Mouse (Mus musculus) layer of hippocampus, adult 11-12 months (tissue): ENCODE results near the gene Cnnm4.

Source experiments
- DNase-seq: peaks from one replicate; pipeline ENCODE4 v3.0.0; 2022; ENCODE audit warnings: low spot score

Cnnm4 gene

DNA sequence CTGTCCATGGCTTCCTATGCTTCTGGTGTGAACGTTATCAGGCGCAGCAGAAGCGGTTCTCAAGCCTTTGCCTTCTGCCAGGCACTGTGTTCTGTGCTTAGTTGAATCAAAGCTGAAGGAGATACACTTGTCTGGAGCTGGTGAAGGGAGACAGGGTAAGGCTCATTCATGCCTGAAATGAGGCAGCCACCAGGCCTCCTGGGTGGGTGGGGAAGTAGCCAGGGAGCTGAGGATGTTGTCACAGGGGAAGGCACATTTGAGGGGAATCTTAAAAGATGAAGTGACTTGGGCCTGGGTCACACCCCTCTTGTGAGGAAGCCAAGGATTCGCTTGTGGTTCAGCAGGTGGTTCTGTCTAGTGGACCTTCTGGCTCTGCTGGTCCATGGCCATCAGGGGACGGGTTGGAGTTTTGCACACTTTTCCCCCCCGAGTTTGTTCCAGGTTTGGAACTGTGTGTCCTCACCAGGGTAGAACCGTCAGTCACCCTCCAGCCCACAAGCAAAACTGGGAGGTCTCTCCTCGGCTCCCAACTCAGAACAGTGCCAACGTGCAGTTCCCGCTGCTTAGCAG is 1.9 kb downstream of the Cnnm4 start:
- no peak for DNase-seq

- DNase-seq: no peak
These were observed 3.2 kb downstream of the Cnnm4 start for GRCm38 (mm10) chr1:36474646-36475045.

DNA sequence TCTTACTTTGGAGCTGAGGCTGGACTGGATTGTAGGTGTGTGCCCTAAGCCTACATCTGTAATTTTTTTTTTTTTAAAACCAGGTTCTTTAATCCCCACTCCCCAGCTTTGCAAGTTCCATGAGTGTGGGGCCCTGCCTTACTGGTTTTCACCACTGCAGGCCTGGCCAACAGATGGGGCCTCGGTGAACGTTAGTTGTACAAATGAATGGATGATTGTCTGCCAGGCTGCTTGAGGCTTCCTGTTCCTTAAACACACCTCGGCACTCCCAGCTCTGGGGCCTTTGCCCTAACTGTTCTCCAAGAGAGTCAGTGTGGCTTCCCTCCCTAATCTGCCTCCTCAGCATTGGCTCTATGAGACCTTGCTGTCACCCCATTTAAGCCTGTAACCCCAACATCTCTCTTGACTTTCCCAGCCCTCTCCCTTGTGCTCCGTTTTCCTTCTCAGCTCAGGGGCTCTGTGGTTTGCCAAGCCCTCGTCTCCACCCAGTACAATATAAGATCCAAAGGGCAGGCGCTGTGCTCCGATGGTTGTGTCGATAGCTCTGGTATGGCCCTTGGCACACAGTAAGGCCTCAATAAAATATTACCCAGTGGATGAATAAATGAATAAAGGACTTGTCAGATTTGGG is 4.2 kb downstream of the Cnnm4 start:
- DNase-seq: no peak

GRCm38 (mm10) chr1:36476426-36476825 is 5.0 kb downstream of the Cnnm4 start:
- DNase-seq: no peak

DNA sequence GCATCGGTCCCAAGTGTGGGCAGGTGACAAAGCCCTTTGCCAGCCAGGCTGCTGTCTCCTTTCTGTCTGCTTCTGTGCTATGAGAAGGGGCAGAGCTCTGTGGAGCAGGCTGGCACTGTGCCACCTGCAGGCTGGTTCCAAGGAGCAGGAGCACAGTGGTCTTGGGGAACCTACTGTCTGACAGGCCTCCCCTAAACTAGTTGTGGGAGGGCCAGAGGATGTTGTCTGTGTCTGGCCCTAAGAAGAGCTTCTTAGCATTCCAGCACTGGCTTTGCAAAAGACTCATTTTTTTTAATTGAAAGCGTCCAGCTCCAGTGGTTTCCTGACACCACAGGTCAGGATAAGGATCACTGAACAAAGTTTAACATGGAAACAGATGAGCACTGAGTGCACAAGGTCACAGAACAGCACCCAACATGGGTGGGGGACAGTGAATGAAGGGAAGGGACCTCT is 6.9 kb downstream of the Cnnm4 start:
- DNase-seq: no peak

DNA sequence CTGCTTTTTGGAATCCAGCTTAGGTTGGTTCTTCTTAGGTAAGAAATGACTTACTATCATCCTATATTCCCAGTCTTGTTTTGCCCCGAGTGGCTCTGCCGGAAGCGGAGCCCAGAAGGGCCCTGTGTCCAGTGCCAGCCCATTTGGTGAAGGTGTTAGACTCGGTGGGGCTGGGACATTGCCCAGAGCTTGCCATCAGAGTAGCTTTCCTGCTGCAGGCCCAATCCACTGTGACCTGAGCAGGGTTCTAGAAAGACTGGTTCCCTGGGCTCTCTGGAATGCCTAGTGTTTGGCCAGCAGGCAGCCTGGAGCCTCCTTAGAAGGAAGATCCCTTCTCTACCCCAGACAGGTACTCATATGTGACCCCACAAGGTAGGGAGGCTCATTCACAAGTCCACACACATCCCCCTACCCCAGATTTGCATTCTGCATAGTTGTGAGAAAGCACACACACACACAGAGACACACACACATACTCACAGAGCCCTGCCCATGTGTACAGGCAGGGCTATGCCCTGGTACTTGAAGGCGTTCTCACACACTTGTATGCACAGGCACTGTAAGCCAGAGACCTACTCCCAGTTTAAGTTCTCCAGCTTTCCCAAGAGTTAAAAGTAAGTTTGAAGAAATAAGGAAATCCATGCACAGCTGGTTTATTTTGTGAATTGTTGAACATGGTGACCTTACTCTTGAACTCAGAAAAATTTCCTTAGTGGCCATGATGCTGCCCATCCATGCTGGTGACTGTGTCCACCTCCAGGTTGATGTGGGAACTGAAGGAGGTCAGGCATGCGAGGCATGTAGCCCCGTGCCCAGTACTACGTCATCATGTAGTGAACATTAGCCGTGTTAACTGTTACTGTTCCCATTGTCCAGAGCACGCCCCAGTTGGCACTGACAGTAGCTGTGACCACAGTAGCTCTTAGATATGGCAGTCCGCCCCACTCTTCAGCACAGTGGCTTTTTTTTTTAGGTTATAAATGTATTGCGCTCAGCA is 8.8 kb downstream of the Cnnm4 start:
- no peak for DNase-seq

DNA sequence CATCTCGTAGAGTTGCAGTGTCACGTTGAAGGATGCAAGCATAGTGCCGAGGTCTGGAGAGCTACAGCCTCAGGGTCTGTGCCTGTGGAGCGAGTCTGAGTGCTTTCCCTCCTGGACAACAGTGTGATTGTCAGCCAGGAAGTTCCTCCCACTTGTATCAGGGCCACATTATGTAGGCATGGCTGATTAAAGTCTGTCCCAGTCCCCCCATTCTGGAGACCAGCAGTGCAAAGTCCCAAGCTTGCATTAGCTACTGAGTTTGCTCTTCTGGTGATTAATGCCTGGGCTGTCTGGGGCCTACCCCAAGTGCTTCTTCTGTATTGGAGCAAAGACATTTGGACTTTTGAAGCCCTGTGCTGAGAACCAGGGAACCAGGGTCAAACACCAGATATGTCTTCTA is 12.4 kb downstream of the Cnnm4 start:
- DNase-seq: no peak

DNA sequence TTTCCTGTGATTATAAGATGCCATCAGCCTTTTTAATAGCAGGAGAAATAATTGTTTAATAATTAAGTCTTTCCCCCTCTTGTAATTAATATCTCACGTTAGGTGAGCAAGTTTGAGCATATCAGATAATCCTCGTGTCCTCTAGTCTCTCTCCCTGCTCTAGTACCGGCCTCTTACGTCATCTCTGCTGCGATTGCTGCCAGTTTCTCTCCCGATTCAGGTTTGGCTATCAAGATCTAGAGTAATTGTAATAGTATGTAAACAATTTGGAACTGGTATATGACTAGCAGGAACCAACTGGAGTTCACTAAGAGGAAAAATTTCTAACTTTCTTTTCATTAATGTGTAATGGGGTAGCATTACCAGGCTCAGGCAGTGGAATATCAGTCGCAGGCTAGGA is 13.7 kb downstream of the Cnnm4 start:
- no peak for DNase-seq

DNA sequence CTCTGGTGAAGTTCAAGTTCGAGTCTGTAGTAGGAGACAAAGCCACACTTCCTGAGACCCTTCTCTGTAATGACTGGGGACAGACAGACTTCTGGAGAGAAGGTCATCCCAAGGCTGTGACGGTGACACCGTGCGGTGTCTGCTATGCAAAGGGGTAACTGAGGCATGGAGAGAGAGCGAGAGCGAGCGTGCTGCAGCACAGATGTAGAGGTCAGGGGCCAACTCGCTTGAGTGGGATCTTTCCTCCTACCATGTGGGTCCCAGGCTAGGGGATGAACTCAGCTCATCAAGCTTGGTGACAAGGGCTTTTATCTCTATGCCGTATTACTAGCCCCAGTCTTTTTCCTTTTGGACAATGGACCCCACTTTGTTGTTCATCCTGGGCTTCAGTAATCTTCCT is 15.7 kb downstream of the Cnnm4 start:
- no peak for DNase-seq

DNA sequence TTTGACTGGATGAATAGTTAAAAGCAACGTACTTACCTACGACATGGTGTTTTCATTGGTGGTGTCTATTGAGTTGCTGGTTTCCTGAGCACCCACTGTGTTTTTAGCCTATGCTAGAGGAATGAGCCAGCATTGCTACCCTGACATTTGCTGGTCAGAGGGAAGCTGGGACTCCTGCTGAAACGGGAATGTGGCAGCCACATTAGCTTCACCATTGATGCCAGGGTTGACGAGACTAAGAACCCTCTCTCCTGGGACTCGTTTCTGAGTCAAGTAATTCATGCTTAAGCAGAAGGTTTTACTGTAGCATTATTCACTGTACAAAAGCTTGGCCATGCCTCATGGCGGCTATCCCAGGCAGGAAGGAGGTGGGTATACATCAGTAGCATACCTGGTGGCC is 18.2 kb downstream of the Cnnm4 start:
- no peak for DNase-seq

DNA sequence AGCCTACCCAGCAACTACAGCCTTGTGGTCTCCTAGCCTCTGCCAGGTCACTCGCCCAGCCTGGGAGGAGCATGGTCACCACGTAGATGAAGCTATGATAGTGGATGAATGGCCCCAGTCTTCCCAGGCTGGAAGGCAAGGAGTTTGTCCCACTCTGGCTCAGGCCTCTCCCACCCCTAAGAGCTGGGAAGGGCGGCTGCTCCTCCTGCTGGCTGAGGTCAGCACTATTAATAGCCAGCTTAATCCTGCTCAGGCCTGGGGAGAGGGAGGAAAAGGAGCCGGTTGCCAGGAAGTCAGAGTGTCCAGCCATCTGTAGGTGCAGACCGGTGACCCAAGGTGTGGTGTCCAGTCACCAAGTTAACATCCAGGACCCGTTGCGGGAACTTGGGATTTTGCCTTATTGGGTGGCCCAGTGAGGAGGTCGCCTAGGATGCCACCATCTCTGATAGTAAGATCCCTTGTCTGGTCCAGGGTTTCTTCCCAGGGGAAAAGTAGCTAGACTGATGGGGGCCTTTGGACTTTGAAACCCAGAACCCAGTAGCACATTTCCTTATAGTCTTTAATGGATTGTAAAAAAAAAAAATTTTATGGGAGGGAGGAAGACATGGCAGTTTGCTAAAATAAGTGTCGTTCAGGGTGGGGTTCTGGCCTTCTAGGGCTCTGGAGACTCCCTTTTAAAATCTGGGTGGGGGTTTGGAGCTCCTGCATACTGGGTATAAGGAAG is 21.2 kb downstream of the Cnnm4 start:
- no peak for DNase-seq

DNA sequence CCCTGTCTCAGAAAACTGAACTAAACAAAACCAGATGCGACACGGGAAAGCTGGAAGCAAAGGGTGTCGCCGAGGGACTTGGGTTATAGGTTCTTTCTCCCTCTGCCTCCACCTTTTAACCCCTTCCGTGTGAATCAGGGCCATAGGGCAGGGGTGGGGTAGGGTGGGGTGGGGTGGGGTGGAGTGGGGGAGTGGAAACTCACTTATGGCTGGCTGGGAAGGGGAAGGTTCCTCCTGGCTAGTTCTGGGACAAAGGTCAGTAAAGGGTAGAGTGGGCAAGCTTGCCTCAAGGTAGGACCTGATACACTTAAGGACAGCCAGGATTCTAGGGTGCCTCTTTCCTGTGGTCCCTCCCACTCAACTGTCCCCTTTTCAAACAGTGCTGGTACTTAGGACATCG is 21.9 kb downstream of the Cnnm4 start:
- no peak for DNase-seq

DNA sequence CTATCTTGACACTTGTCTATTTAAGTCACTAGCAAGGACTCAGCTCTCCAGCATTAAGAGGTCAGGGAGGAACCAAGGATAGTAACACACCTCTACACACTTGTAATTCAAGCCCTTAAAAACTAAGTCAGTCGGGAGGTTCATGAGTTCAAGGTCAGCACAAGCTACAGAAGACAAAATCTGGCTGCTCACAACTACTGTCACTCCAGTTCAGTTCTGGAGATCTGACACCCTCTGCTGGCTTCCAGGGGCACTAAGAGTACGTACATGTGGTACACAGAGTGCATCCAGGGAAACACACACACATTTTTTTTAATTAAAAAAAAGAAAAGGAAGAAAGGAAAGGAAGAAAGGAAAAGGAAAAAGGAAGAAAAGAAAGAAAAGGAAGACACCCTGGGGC is 25.3 kb downstream of the Cnnm4 start:
- no peak for DNase-seq

GRCm38 (mm10) chr1:36497312-36497711 is 25.9 kb downstream of the Cnnm4 start:
- DNase-seq: no peak

- DNase-seq: peak; percentile 74
These were observed 29.8 kb downstream of the Cnnm4 start for GRCm38 (mm10) chr1:36501261-36501660.

DNA sequence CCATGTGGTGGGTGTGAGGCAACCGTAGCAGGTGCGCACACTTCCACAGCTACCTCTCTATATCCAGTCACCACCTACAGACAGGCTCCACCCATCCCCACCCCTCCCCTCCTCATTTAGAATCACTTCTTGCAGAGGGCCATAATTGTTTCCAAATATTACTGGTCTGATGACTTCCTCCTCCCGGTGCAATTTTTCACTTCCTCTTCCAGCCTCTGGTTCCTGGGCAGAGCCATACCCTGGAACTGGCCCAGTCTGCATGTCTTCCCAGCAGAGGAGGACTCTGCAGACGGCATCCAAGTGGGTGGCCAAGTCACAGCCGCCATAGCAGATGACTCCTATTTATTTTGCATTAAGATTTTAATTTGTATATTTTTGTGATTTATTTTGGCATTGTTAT is 36.8 kb downstream of the Cnnm4 start:
- DNase-seq: no peak

DNA sequence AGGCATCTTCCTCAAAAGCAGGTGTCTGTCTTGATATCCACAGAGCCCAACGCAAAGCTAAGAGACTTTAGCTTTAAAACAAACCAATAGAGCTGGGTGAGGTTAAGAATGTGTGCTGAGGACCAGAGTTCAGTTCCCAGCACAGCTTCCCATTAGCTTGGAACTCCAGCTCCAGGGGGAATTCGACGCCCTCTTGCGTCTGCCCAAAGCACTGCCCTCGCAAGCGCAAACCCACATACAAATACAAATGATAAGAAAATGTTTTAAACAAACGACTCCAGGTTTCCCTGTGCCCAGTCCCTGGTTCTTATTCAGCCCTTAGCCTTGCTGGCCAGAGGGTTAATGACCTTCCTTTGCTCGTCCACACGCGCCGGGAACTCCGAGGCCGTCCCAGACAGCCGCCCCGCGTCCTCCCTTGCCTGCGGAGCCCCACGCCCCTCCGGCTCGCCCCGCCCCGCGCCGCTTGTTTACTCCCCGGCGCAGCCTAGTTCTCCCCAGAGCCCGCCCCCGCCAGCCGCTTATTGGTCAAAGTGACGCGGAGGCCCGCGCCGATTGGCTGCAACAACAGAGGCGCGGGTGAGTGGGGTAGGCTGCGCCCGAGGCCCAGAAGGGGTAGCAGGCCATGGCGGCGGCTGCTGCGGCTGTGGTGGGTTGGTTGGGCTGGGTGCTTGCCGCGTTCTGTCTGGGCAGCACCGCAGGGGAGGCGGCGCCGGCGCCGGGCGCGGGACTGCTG is 40.0 kb downstream of the Cnnm4 start, which contains the start of gene Cnnm3:
TSS of gene Cnnm3 (plus strand) at position 579 of the 733 bp plus-strand sequence.
- peak; percentile 99 for DNase-seq

- peak; percentile 43 for DNase-seq
These were observed 40.9 kb downstream of the Cnnm4 start for GRCm38 (mm10) chr1:36512089-36512965.

DNA sequence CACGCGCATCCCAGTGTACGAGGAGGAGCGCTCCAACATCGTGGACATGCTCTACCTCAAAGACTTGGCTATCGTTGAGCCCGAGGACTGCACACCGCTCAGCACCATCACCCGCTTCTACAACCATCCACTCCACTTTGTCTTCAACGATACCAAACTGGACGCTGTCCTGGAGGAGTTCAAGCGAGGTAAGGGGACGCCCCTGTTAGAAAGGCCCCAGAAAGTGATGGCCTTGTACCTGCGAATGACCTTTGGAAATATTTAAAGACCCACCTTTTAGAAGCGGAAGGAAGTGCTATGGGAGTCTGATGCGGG is 41.5 kb downstream of the Cnnm4 start:
- DNase-seq: no peak

DNA sequence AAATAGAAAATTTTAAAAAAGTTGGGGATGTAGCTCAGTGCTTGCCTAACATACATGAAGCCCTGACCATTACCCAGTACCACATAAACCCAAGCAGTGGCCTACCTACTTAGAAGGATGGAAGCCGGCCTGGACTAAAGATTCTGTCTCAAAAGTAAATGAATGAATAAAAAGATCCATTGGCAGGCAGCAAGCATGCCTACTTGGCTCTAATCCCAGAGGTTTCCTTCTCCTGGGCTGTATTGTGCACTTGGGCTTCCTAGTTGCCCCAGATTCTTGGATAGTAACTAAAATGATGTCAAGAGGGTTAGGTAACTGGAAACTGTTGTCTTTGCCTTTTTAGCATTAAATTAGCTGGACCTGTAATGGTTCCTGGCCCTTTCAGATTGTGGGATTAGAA is 41.9 kb downstream of the Cnnm4 start:
- DNase-seq: no peak

DNA sequence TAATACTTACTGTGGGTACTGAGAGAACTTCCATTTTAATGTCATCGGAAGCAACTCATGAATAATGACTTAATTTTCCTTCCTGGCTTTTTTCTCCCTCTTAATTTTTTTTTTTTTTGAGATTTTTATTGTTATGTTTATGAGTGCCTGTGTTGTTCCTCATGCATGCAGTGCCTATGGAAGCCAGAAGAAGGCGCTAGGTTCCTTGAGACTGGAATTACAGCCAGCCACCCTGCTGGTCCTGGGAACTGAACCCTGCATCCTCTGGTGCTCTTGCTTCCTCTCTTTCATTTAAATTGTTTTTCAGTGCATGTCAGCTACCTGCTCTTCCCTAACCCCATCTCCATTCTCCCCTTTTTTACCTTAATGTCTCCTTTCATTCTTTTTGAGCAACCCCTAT is 42.3 kb downstream of the Cnnm4 start:
- no peak for DNase-seq
